Mouse (Mus musculus): ENCODE measurements around the gene Ephb2. TPM values are rescaled to one million over a fixed set of nuclear protein-coding genes. Genes with fewer than 3 reads are reported as not detected.

Gene Ephb2
- polyA plus RNA-seq, 1 experiment from 2014 or later = 31.0 TPM

Small RNAs within 50 kb of the gene (microRNA-seq; reads per million reads assigned to microRNA genes)
- not detected for gene Gm22180

Other genes starting within 250 kb of the Ephb2 start
- gene Kdm1a, start 233.3 kb downstream of the Ephb2 start, polyA plus RNA-seq (2015; fragmentation: Nextera tagmentation; extraction: Ambion mirVana) = 69.9 and 70.7 TPM in 2 replicates
- not detected in 2 replicates for gene Tex46, start 225.6 kb downstream of the Ephb2 start, polyA plus RNA-seq (2015; fragmentation: Nextera tagmentation; extraction: Ambion mirVana)
- gene Lactbl1, start 213.4 kb downstream of the Ephb2 start, polyA plus RNA-seq (2015; fragmentation: Nextera tagmentation; extraction: Ambion mirVana) = 0.10 and 0.11 TPM in 2 replicates
- gene C1qb, start 50.2 kb upstream of the Ephb2 start, polyA plus RNA-seq (2015; fragmentation: Nextera tagmentation; extraction: Ambion mirVana) = 39.7 and 49.0 TPM in 2 replicates
- gene C1qc, start 57.1 kb upstream of the Ephb2 start, polyA plus RNA-seq (2015; fragmentation: Nextera tagmentation; extraction: Ambion mirVana) = 21.7 and 28.4 TPM in 2 replicates
- 25.1 and 33.3 TPM in 2 replicates for gene C1qa, start 62.8 kb upstream of the Ephb2 start, polyA plus RNA-seq (2015; fragmentation: Nextera tagmentation; extraction: Ambion mirVana)
- gene Epha8, start 120.8 kb upstream of the Ephb2 start, polyA plus RNA-seq (2015; fragmentation: Nextera tagmentation; extraction: Ambion mirVana) = 20.5 and 23.1 TPM in 2 replicates
- gene Zbtb40, start 212.8 kb upstream of the Ephb2 start, polyA plus RNA-seq (2015; fragmentation: Nextera tagmentation; extraction: Ambion mirVana) = 3.9 and 4.6 TPM in 2 replicates

All from midbrain, embryonic 15.5 days (tissue).